Mouse (Mus musculus): ENCODE data around the gene Iqck. TPM values are rescaled to one million over a fixed set of nuclear protein-coding genes. Genes with fewer than 3 reads are reported as not detected.

Gene Iqck
- polyA plus RNA-seq, 1 experiment, result 0.62 TPM

DNA sequence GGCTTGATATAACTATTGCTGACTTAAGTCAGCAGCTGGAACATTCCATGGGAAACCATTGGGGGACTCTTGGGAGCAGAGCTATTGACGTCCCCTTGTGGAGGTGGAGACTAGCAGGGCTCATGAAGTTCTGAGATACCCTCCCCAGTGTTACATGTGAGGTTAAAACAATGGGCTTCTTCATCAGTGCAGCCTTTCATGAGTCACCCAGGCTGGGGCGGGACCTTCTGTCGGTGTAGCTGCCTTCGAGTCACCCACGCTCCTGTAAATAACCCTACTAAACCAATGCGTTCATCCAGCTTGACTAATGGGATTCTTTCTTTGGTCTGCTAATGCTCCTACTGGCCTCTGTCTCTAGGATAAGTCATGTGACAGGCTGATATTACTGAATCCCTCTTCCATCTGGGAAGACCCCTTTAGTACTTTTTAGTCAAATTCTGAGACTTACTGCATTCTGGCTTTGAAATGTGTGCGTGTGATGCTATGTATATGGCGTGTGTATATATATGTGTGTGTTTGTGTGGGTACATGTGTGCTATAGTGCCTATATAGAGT is 53.5 kb downstream of the Iqck start:
- 67% methylated on average over 8 of the region's 8 CpGs for WGBS

DNA sequence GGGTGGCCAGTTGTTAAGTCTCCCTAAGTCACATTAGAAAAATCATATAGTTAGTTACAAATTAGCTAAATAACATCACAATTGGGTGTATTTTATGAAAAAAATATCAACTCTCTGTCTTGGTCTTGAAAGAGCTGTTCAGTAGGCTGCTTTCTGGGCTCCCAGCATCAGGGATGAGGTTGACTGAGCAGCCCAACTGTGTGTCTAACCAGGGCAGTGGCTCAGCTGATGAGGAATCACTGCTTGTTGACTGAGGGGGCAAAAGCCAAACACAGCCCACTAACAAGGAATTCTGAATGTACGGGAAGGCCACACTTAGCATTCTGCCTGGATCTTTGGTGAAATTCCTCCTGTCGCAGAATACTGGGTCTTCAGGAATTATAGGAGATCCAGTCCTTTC is 54.9 kb downstream of the Iqck start:
- WGBS, result 100% methylated on average over 2 of the region's 2 CpGs
- no peak for DNase-seq (ENCODE audit: low read depth, low spot score)

More for the DNA sequence above, 53.5 kb downstream of the Iqck start:
- no peak for DNase-seq (ENCODE audit: low read depth, low spot score)

DNA sequence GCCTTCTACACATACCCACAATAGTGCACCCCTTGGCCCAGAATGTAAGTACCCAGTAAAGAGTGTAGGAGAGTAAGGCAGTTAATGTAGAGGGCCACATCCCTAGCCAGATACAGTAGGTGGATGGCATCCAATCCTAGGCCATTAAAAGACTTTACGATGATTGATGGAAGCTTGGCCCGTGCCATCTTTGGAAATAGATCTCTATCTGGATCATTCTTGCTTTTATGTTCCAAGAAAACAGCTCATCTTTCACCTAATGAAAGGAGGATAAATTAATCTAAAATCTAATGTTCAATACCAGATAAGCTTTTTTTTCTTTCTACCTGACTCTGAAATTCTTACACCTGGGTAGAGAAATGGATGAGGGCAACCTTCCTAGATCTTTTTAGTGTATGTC is 55.6 kb downstream of the Iqck start:
- DNase-seq (ENCODE audit: low read depth, low spot score), result no peak
- WGBS, result 70% methylated on average over 2 of the region's 2 CpGs

DNA sequence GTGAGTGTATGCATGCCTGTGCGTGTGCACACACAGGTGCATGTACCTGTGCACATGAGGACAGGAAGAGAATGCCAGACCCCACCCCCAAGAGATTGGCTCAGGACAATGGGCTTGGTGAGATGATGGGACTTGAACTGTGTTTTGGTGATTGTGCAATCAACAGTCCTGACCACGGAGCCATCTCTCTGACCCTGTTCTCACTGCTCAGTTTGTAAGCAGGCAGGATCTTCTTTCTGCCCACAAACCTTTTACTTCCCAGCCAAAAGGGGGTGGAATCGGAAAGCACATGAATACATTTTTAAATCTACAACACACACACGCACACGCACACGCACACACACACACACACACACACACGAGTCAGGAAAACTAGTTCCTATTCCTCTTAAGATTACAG is 56.0 kb downstream of the Iqck start:
- 81% methylated on average over 7 of the region's 7 CpGs for WGBS
- no peak for DNase-seq (ENCODE audit: low read depth, low spot score)

DNA sequence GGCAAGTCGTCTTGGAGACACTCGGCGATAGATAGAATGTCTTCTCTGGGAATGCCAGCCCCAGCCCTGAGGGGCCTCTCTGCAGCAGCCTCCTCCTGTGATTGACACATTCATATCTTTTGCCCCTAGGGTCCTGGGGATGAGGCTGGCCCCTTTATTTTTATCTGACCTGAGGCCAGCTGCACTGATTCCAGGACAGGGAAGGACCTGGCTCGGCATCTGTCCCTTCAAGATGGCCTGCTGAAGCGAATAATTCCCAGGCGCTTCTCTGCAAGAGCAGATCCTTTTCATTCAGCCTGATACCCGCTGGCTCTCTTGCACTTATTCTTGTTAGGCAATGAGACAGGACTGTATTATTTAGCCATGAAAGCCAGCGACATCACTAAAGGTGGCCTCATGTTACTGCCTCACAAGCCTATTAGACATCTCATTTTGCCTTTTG is 56.5 kb downstream of the Iqck start:
- WGBS, result 91% methylated on average over 8 of the region's 8 CpGs
- DNase-seq (ENCODE audit: low read depth, low spot score), result no peak

DNA sequence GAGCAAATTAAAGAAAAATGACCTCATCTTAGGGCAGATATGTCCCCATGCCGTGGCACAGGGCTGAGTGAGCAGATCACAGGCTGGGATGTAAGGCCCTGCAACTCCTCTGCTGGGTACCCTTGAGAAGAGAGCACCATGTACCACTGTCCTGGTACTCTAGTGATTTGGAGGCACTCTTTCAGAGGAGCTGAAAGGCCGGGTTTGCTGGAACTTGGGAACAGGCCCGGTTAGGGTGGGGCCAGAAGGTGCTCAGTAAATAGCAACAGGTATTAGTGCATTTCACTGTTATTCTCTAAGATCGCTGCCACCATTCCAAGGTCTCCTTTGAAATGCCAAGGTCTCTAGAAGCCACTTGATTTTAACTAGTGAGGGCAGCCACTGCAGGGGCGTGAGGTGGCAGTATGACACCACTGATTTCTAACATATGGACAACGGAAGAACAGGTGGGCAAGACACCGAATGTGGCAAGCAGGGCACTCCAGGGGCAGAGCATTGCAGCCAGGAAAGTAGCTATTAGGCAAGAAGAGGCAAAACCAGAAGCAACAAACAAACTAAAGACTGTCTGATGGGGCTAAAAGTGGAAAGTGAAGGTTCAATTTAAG is 59.1 kb downstream of the Iqck start:
- DNase-seq (ENCODE audit: low read depth, low spot score), result no peak
- WGBS, result 67% methylated on average over 7 of the region's 7 CpGs

DNA sequence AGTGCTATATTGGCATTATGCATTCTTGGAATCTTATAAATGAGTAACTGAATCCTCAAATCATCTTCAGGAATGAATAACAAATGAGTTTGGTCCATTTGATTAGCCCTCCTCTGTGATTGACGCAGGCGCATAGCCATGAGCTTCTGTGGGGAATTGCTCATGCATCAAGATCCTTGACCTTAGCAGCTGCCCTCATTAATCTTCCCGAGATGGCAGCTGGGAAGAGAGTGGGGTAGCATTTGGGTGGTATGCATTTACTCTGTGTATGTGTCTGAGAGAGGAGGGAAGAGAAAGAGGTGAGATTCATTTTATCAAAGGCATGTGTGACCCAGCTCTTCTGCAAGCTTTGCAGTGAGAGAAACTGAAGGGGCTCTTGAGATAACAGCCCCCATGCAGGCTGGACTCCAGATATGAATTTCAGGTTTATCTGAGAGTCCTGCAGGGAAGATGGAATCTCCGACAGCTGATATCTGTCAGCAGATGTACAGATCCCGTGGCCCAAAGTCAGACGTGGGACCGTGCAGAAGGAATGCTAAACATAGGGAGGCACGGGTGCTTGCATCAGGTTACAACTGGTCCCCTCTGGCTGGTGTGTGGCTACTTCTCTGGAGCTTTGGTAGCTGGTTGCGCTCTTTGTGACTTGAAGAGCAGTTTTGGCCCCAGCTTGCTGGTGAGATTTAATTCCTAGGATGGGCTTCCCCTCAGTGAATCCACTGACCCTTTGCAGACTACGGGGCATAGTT is 63.9 kb downstream of the Iqck start:
- DNase-seq (ENCODE audit: low read depth, low spot score), result no peak
- 69% methylated on average over 10 of the region's 10 CpGs for WGBS

DNA sequence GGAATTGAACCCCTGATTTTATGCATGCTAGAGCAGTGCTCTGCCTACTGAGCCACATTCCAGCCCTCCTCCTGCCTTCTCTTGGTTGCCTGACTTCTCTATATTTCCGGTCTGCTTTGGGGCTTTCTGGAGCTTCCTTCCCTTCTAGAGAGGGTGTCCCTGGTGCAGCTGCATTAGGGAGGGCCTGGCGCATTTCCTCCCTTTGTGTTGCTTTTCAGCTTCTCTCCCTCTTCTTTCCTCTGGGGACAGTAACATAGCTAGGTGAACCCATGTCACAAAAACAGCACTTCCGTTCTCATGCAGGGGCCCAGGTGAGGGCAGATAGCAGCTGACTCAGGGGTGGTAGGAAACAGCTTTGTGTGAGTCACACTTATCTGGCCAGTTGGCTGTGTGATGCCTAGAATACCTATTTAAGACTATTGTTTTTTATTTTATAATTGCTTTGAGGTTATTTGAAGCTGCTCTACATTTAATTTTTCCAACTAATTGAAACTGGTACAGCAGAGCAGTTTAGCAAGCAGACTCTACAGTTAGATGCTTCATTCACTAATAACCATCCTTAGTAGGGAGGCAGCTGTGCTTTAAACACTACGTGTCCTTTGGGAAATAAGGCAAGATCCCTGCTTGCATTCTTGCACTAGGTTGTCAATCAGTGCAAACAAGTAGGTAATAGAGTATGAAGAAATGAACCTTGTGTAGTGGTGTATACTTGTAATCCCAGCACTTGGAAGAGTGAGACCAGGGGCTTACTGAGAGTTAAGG is 67.1 kb downstream of the Iqck start:
- WGBS, result 69% methylated on average over 4 of the region's 4 CpGs
- no peak for DNase-seq (ENCODE audit: low read depth, low spot score)

DNA sequence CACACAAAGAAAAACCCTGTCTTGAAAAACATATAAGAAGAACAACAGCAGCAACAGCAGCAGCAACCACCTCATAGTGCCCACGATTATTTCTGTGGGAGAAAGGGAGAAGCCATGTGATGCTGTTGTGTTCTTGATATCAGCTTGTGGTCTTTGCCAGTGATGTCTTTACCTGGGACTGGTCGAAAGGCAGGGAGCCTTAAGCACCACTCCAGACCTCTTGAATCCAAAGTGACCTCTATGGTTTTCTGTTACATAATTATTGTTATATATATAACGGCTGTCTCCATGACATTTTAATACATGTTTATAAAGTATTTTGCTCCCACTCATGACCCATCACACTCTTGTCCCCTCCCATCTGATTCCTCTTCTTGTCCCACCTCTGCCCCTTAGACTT is 70.0 kb downstream of the Iqck start:
- DNase-seq (ENCODE audit: low read depth, low spot score), result no peak
- 86% methylated on average over 3 of the region's 3 CpGs for WGBS

DNA sequence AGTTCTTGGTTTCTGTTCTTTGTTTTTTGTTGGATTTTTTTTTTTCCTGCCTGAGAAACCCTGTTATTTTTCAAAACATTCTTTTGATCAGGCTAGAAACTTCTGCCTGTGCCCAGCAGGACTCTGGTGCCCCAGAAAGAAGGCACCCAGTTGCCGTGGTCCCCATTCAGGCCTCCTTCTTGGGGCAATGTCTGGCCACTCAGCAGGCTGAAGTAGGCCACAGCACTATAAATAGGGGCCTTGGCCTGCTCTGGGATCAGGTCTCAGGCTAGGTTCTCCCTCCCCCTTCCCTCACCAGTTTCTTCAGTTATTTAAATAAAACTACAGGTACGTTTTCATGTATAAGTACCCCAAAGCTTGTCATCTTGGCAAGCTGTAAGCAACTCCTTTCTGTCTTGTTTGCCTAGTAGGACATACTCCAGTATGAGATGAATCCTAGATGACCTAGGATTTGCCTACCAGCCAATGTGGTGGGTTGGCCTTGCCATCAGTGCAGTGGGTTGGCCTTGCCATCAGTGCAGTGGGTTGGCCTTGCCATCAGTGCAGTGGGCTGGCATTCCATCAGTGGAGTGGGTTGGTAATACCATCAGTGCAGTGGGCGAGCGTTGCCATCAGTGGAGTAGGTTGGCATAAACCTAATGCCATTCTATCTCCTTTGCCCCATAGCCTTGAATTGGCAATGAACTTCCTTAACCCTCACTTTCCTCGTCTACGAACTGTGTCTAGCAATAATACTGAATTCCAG is 71.1 kb downstream of the Iqck start:
- DNase-seq (ENCODE audit: low read depth, low spot score), result no peak
- WGBS, result 91% methylated on average over 6 of the region's 6 CpGs

DNA sequence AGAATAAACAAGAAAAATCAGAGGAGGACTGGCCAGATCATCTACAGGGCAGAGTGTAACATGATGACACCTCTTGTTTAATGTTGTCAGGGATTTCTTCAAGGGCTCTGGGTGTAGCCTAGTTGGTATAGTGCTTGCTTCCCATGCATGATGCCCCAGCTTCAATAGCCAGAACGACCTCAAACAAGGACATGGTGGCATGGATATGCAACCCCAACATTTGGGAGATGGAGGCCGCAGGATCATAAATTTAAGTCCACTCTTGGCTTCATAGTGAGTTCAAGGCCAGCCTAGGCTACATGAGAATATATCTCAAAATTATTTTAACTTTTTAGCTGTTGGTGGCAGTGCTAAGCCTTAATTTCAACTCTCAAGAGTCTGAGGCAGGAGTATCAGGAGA is 71.7 kb downstream of the Iqck start:
- no peak for DNase-seq (ENCODE audit: low read depth, low spot score)
- WGBS, result 94% methylated on average over 2 of the region's 2 CpGs

DNA sequence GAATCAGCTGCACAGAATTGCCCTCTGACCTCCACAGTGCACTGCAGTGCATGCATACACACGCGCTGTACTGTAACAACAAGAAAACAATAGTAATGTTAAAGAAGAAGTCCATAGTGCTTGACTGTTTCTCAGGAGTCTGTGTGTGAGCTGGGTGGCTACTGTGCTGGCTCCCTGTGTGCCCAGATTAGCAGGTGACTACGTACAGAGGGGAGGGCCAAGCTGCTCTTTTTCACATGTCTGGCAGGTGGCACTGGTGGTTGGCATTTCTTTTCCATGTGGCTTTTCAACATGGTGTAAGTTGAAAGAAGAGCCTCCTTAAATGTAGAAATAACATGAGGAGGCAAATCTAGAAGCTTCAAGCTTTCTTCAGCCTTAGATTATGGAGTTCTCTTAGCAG is 72.8 kb downstream of the Iqck start:
- no peak for DNase-seq (ENCODE audit: low read depth, low spot score)
- 97% methylated on average over 3 of the region's 3 CpGs for WGBS

DNA sequence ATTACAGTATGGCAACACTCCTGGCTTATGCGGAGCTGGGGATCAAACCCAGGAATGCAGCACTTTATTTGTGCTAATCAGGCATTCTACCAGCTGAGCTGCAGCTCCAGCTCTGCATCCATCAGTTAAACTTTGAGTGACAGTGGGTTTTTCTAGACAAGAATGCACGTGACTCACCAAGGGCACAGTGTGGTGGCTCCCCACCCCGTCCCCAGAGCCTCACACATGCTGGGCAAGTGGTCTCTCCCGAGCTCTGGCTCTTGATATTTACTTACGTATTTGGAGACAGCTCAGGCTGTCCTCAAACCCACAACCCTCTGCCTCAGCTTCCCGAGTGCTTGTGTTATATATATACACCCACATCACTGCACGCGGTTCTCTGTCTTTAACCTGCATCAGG is 73.4 kb downstream of the Iqck start:
- no peak for DNase-seq (ENCODE audit: low read depth, low spot score)

DNA sequence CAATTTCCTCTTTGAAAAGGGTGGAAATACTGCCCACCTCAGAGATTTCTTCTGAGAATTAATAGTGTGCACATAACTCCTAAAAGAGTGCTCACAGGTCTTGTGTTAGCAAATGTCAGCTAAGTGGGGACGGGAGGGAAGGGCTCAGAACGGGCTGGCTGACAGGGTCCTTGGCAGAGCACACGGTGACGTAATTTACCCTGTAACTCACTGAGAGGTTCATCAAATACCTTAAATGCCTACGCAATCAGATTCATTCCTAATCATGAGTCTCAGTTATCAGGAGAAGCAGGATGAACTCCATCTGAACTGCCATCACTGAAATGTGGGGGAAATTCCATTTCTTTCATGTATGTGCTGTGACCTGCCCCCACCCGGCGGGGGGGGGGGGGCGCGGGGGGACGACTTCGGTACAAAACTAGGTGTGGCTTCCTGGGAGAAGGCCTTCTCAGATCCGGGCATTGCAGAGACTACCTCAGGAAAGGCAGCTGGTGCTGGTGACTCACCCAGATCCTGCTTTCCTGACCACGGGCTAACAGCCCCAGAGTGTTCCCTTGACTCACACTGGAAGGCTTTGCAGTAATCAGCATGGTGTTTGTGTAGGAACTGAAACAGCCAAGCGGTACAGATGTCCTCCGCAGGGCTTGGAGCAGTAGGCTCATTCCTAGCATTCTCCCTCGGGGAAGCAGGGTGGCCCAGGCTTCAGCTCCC is 74.2 kb downstream of the Iqck start:
- 9% methylated on average over 16 of the region's 16 CpGs for WGBS
- DNase-seq (ENCODE audit: low read depth, low spot score), result no peak

More for the DNA sequence above, 73.4 kb downstream of the Iqck start:
- 84% methylated on average over 8 of the region's 8 CpGs for WGBS

DNA sequence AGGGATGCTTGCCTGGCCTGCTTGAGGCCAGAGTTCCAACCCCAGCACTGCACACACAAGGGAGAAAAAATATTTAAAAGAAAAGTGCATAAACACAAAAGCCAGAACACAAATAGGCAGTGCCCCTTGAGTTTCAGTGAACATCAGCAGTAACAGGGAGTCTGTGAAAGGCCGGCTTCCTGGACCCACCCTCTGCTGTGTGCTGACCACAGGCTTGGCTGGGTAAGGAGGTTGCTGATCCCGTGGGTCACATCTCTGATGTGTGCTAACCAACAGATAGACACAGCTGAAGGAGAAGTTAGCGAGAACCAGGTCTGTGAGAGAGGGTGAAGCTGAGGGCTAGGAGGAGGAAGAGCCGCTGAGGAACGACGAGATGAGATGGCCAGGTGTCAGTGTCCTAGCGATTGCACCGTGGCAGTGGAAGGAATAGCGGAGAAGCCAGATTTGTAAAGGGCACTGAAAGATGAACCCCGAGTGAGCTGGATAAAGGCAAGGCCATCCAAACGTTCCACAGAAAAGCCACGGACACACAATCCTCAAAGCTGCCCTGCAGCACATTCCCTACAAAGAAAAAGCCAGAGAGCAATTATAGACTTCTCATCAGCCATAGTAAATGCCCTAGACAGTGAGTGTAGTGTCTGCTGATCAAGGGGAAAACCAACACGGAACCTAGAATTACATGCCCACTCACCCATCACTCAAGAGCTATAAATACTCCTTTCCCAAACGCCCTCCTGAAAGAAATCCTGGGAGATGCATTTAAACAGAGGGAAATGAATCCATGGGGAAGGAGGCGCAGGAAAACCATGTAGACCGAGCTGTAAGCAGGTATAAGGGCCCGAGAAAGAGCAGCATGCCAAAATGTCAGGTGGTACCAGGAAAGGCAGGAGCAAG is 76.2 kb downstream of the Iqck start:
- no peak for DNase-seq (ENCODE audit: low read depth, low spot score)
- 84% methylated on average over 17 of the region's 17 CpGs for WGBS

DNA sequence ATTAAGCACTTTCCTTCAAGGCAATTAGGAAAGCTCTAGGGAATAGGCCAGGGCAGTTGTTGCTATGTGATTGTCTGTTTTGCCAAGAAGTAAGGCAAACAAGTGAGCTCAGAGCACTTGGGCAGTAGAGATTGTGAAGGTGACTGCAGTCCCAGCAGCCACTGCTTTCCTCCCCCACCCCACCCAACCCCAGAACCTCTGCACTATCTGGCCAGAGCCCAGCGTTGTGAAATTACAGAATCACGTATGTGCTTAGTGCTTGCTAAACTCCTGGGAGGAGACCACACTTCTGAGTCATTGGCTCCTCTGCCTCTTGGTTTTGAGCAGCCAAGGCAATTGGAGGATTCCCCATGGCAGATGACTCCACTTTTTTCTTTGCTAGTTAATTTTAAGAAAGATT is 79.8 kb downstream of the Iqck start:
- WGBS, result 9% methylated on average over 2 of the region's 2 CpGs
- no peak for DNase-seq (ENCODE audit: low read depth, low spot score)

DNA sequence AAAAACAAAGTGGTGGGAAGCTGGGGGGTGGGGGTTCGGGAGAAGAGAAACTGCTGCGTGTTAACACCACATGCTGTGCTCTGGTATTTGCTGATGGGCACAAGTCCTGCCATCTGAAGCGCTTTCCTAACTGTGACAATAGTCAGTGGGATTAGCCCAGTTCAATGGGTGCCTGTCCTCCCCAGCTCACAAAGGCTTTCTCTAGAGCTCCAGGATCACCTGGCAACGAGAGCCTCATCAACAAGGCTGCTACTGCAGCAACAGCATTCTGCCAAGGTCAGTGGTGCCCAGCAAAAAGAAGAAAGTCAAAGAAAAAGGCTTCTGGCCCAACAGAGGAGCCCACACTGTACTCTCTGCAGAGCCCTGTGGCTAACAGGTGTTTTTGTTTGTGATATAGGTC is 81.3 kb downstream of the Iqck start:
- no peak for DNase-seq (ENCODE audit: low read depth, low spot score)
- WGBS, result 82% methylated on average over 4 of the region's 4 CpGs

All from large intestine, adult 2 months (tissue).